Mouse (Mus musculus) G1E (cell line): ENCODE measurements around the gene Kpnb1. TPM values are rescaled to one million over a fixed set of nuclear protein-coding genes. Genes with fewer than 3 reads are reported as not detected.

ENCODE experiments used
- ATAC-seq: 2 replicates; pipeline ENCODE4 v1.8.0; 2016; ENCODE audit warnings: mild to moderate bottlenecking; ENCODE audit not compliant: insufficient number of reproducible peaks, poor library complexity, low FRiP score, severe bottlenecking; ENCODE audit errors: extremely low read depth
- DNase-seq: peaks from one replicate; pipeline ENCODE4 v3.0.0; 2012; ENCODE audit warnings: low spot score
- H3K27me3 ChIP-seq: 2 replicates; pipeline ENCODE4 v1.6.1; 2012; ENCODE audit warnings: mild to moderate bottlenecking, low read length, inconsistent platforms; ENCODE audit not compliant: insufficient read depth
- H3K36me3 ChIP-seq: replicated peaks from 2 replicates; pipeline ENCODE3; 2012; ENCODE audit warnings: mild to moderate bottlenecking, inconsistent platforms
- H3K4me1 ChIP-seq: 2 replicates; pipeline ENCODE4 v1.6.1; 2012; ENCODE audit warnings: low read depth, low read length, inconsistent platforms, mixed read lengths; ENCODE audit not compliant: insufficient read depth
- H3K4me3 ChIP-seq: 2 replicates; pipeline ENCODE4 v1.5.1; 2012; ENCODE audit warnings: low read depth, mild to moderate bottlenecking, inconsistent platforms, low read length, moderate library complexity, mixed read lengths
- H3K9me3 ChIP-seq: replicated peaks from 2 replicates; pipeline ENCODE4 v1.6.1; 2012; ENCODE audit warnings: inconsistent platforms
- CTCF ChIP-seq: IDR thresholded peaks from 2 replicates; pipeline ENCODE4 v1.5.1; 2012; ENCODE audit warnings: low read depth, low read length, inconsistent platforms, mixed read lengths
- GATA1 ChIP-seq: IDR thresholded peaks from 2 replicates; pipeline ENCODE4 v1.6.1; 2012; ENCODE audit warnings: borderline replicate concordance, low read length, inconsistent platforms, mixed read lengths
- GATA2 ChIP-seq: IDR thresholded peaks from 2 replicates; pipeline ENCODE4 v1.6.1; 2012; ENCODE audit warnings: low read depth, low read length, inconsistent platforms, borderline replicate concordance
- POLR2AphosphoS5 ChIP-seq: IDR thresholded peaks from 2 replicates; pipeline ENCODE4 v1.6.1; 2012; ENCODE audit warnings: low read depth, low read length, inconsistent platforms; ENCODE audit not compliant: insufficient replicate concordance
- TAL1 ChIP-seq: conservative IDR thresholded peaks from 2 replicates; pipeline ENCODE4 v1.6.1; 2012; ENCODE audit warnings: low read depth, low read length, inconsistent platforms, mixed read lengths
- polyA plus RNA-seq: library from polyadenylated mRNA; stranded (reverse); fragments of >175 nt; gene quantifications from 2 replicates; pipeline ENCODE4 v1.2.3, GENCODE M21; 2012
- total RNA-seq, 2 experiments: library from RNA; stranded (forward) in 1 of 2; stranded (reverse) in 1 of 2; fragments of 200-1000 nt in 1 of 2; fragments of >200 nt in 1 of 2; fragmentation: Nextera tagmentation in 1 of 2; gene quantifications; 2 replicates each; pipeline ENCODE4 v1.2.3; 2014 to 2017

Kpnb1 gene
- total and polyA plus RNA-seq, 3 experiments, result 50.5 to 328 (median 286) TPM

GRCm38 (mm10) chr11:97128956-97129355, 58.7 kb downstream of the Kpnb1 start:
- no peaks in the 10 kb centered on the region for H3K36me3 ChIP-seq
- DNase-seq (no peak), ATAC-seq (no peak)
- peaks cover 96% of the 10 kb centered on the region for H3K27me3 ChIP-seq
- no peaks in the 10 kb centered on the region for H3K9me3 ChIP-seq
- H3K4me1 ChIP-seq, result peaks cover 17% of the 10 kb centered on the region
- no peak overlapping the region for H3K4me3 ChIP-seq
- TF ChIP-seq TAL1 (no peak), POLR2AphosphoS5 (no peak), GATA2 (no peak), CTCF (no peak), GATA1 (no peak)

GRCm38 (mm10) chr11:97127470-97128223, 60.0 kb downstream of the Kpnb1 start:
- ATAC-seq (no peak), DNase-seq (no peak)
- Histone ChIP-seq H3K4me1 (peaks cover 21% of the 10 kb centered on the region), H3K27me3 (peaks cover 87% of the 10 kb centered on the region), H3K9me3 (no peaks in the 10 kb centered on the region), H3K36me3 (no peaks in the 10 kb centered on the region), H3K4me3 (no peak overlapping the region)
- no peak for TF ChIP-seq TAL1
- no peak for TF ChIP-seq GATA1
- TF ChIP-seq CTCF, result no peak
- TF ChIP-seq POLR2AphosphoS5, result no peak
- TF ChIP-seq GATA2, result no peak

- Histone ChIP-seq H3K4me1 (peaks cover 21% of the 10 kb centered on the region), H3K27me3 (peaks cover 87% of the 10 kb centered on the region), H3K4me3 (no peak overlapping the region), H3K36me3 (no peaks in the 10 kb centered on the region), H3K9me3 (no peaks in the 10 kb centered on the region)
- ATAC-seq, result no peak
- DNase-seq, result no peak
- no peak for TF ChIP-seq POLR2AphosphoS5
- TF ChIP-seq CTCF, result no peak
- no peak for TF ChIP-seq GATA2
- no peak for TF ChIP-seq GATA1
- no peak for TF ChIP-seq TAL1
Measured at GRCm38 (mm10) chr11:97126645-97127468, 60.8 kb downstream of the Kpnb1 start.

GRCm38 (mm10) chr11:97124266-97125036, 63.2 kb downstream of the Kpnb1 start:
- peaks cover 14% of the 10 kb centered on the region for H3K4me1 ChIP-seq
- H3K4me3 ChIP-seq, result no peak overlapping the region
- ATAC-seq (no peak), DNase-seq (no peak)
- H3K36me3 ChIP-seq, result no peaks in the 10 kb centered on the region
- peaks cover 82% of the 10 kb centered on the region for H3K27me3 ChIP-seq
- no peaks in the 10 kb centered on the region for H3K9me3 ChIP-seq
- TF ChIP-seq TAL1 (no peak), GATA1 (no peak), POLR2AphosphoS5 (no peak), CTCF (no peak), GATA2 (no peak)

- H3K27me3 ChIP-seq, result peaks cover 82% of the 10 kb centered on the region
- no peak for ATAC-seq
Measured at GRCm38 (mm10) chr11:97123282-97123890, 64.3 kb downstream of the Kpnb1 start.

GRCm38 (mm10) chr11:97120641-97121040, 67.0 kb downstream of the Kpnb1 start:
- H3K36me3 ChIP-seq, result no peaks in the 10 kb centered on the region
- H3K4me1 ChIP-seq, result peaks cover 7% of the 10 kb centered on the region; the same call in 1 of the 2 replicates
- no peak for TF ChIP-seq TAL1
- TF ChIP-seq GATA1, result no peak
- no peak for TF ChIP-seq CTCF
- no peak for TF ChIP-seq POLR2AphosphoS5
- no peak for TF ChIP-seq GATA2
- no peaks in the 10 kb centered on the region for H3K9me3 ChIP-seq
- DNase-seq, result no peak
- H3K4me3 ChIP-seq, result no peak overlapping the region
- peaks cover 79% of the 10 kb centered on the region for H3K27me3 ChIP-seq
- ATAC-seq, result no peak

More at GRCm38 (mm10) chr11:97123282-97123890, 64.3 kb downstream of the Kpnb1 start:
- TF ChIP-seq CTCF, result peak; percentile 33; the same call in 1 of the 2 replicates
- no peak for TF ChIP-seq TAL1
- Histone ChIP-seq H3K36me3 (no peaks in the 10 kb centered on the region), H3K9me3 (no peaks in the 10 kb centered on the region), H3K4me3 (no peak overlapping the region), H3K4me1 (peaks cover 7% of the 10 kb centered on the region; the same call in 1 of the 2 replicates)
- peak; percentile 54 for DNase-seq
